Mouse (Mus musculus): ENCODE results near the gene Olfr639. TPM values are rescaled to one million over a fixed set of nuclear protein-coding genes. Genes with fewer than 3 reads are reported as not detected.

Gene Olfr639
- not detected in 2 replicates for polyA plus RNA-seq (2015; fragmentation: Nextera tagmentation; extraction: Ambion mirVana)

- Histone ChIP-seq H3K27me3 (ENCODE audit: control insufficient read depth, insufficient read depth, low read length) (no peaks in the 10 kb centered on the region), H3K4me2 (ENCODE audit: low read depth, low read length) (no peak within 1 kb of the TSS), H3K4me3 (replicated peaks; ENCODE audit: low read length) (no peak within 1 kb of the TSS), H3K4me1 (ENCODE audit: control insufficient read depth, insufficient read depth, low read length) (no peaks in the 10 kb centered on the region), H3K27ac (ENCODE audit: low read length) (no peak within 1 kb of the TSS), H3K9ac (ENCODE audit: low read length) (no peak within 1 kb of the TSS), H3K36me3 (ENCODE audit: control insufficient read depth, insufficient read depth, low read length) (no peaks in the 10 kb centered on the region), H3K9me3 (replicated peaks; ENCODE audit: control insufficient read depth, low read length) (no peaks in the 10 kb centered on the region)
- ATAC-seq (ENCODE audit: insufficient read depth, low FRiP score), result no peak
Measured at GRCm38 (mm10) chr7:104017203-104017602, at the start of gene Olfr639. Gene Olfr639 (minus strand): TSS chr7:104017303.

- Histone ChIP-seq H3K36me3 (ENCODE audit: control insufficient read depth, insufficient read depth, low read length) (no peaks in the 10 kb centered on the region), H3K27me3 (ENCODE audit: control insufficient read depth, insufficient read depth, low read length) (no peaks in the 10 kb centered on the region), H3K4me3 (replicated peaks; ENCODE audit: low read length) (no peak within 1 kb of the TSS), H3K9me3 (replicated peaks; ENCODE audit: control insufficient read depth, low read length) (no peaks in the 10 kb centered on the region), H3K9ac (ENCODE audit: low read length) (no peak within 1 kb of the TSS), H3K4me2 (ENCODE audit: low read depth, low read length) (no peak within 1 kb of the TSS), H3K27ac (ENCODE audit: low read length) (no peak within 1 kb of the TSS), H3K4me1 (ENCODE audit: control insufficient read depth, insufficient read depth, low read length) (no peaks in the 10 kb centered on the region)
- ATAC-seq (ENCODE audit: insufficient read depth, low FRiP score), result no peak
- WGBS, result 46% methylated on average over 2 of the region's 2 CpGs
Measured at GRCm38 (mm10) chr7:104061345-104061744, 44.2 kb upstream of the Olfr639 start, which contains the start of gene 4930516K23Rik. Gene 4930516K23Rik (minus strand): TSS chr7:104061445.

- no peak overlapping the region for H3K27ac ChIP-seq (ENCODE audit: low read length)
- no peak overlapping the region for H3K4me3 ChIP-seq (replicated peaks; ENCODE audit: low read length)
- H3K27me3 ChIP-seq (ENCODE audit: control insufficient read depth, insufficient read depth, low read length), result no peaks in the 10 kb centered on the region
- H3K9me3 ChIP-seq (replicated peaks; ENCODE audit: control insufficient read depth, low read length), result no peaks in the 10 kb centered on the region
- H3K36me3 ChIP-seq (ENCODE audit: control insufficient read depth, insufficient read depth, low read length), result no peaks in the 10 kb centered on the region
- H3K4me2 ChIP-seq (ENCODE audit: low read depth, low read length), result no peak overlapping the region
- no peak for ATAC-seq (ENCODE audit: insufficient read depth, low FRiP score)
- WGBS, result 76% methylated on average over 1 of the region's 1 CpGs
- H3K9ac ChIP-seq (ENCODE audit: low read length), result no peak overlapping the region
- no peaks in the 10 kb centered on the region for H3K4me1 ChIP-seq (ENCODE audit: control insufficient read depth, insufficient read depth, low read length)
Measured at GRCm38 (mm10) chr7:104059215-104059614, 42.1 kb upstream of the Olfr639 start.

GRCm38 (mm10) chr7:104052566-104052965, 35.5 kb upstream of the Olfr639 start, which contains the start of gene Olfr642:
Gene Olfr642 (minus strand): TSS chr7:104052666.
- 65% methylated on average over 1 of the region's 1 CpGs for WGBS

GRCm38 (mm10) chr7:104050745-104051144, 33.6 kb upstream of the Olfr639 start:
- H3K36me3 ChIP-seq (ENCODE audit: control insufficient read depth, insufficient read depth, low read length), result no peaks in the 10 kb centered on the region
- no peak overlapping the region for H3K9ac ChIP-seq (ENCODE audit: low read length)
- H3K4me2 ChIP-seq (ENCODE audit: low read depth, low read length), result no peak overlapping the region
- no peaks in the 10 kb centered on the region for H3K9me3 ChIP-seq (replicated peaks; ENCODE audit: control insufficient read depth, low read length)
- no peaks in the 10 kb centered on the region for H3K4me1 ChIP-seq (ENCODE audit: control insufficient read depth, insufficient read depth, low read length)
- WGBS, result 86% methylated on average over 4 of the region's 4 CpGs
- no peaks in the 10 kb centered on the region for H3K27me3 ChIP-seq (ENCODE audit: control insufficient read depth, insufficient read depth, low read length)
- H3K4me3 ChIP-seq (replicated peaks; ENCODE audit: low read length), result no peak overlapping the region
- no peak overlapping the region for H3K27ac ChIP-seq (ENCODE audit: low read length)
- no peak for ATAC-seq (ENCODE audit: insufficient read depth, low FRiP score)

More at GRCm38 (mm10) chr7:104052566-104052965, 35.5 kb upstream of the Olfr639 start, which contains the start of gene Olfr642:
- Histone ChIP-seq H3K9me3 (replicated peaks; ENCODE audit: control insufficient read depth, low read length) (no peaks in the 10 kb centered on the region), H3K9ac (ENCODE audit: low read length) (no peak within 1 kb of the TSS), H3K36me3 (ENCODE audit: control insufficient read depth, insufficient read depth, low read length) (no peaks in the 10 kb centered on the region), H3K4me2 (ENCODE audit: low read depth, low read length) (no peak within 1 kb of the TSS), H3K4me3 (replicated peaks; ENCODE audit: low read length) (no peak within 1 kb of the TSS), H3K27me3 (ENCODE audit: control insufficient read depth, insufficient read depth, low read length) (no peaks in the 10 kb centered on the region), H3K27ac (ENCODE audit: low read length) (no peak within 1 kb of the TSS), H3K4me1 (ENCODE audit: control insufficient read depth, insufficient read depth, low read length) (no peaks in the 10 kb centered on the region)
- ATAC-seq (ENCODE audit: insufficient read depth, low FRiP score), result no peak

DNA sequence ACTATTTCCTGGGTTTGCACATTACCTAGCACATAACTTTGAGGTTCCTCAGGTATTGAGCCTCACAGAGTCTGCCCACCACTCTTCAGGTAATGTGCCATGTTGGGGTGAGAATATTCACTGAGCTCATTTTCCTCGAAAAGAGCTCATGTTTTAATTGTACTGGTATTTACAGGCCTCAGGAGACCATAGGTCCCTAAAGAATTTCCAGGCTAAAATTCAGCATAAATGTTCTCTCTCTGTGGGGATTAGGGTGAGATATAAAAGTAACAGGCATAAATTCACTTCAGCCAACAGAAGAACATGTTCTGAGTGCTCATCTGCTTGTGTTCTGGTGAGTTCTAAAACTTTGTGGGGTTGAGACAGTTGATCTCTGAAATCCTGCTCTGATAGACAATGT, 18.0 kb upstream of the Olfr639 start, which contains the start of gene Olfr641:
Gene Olfr641, plus strand, starts transcription at position 301 of the 400 bp plus-strand sequence.
- no peak within 1 kb of the TSS for H3K9ac ChIP-seq (ENCODE audit: low read length)
- no peaks in the 10 kb centered on the region for H3K4me1 ChIP-seq (ENCODE audit: control insufficient read depth, insufficient read depth, low read length)
- H3K4me2 ChIP-seq (ENCODE audit: low read depth, low read length), result no peak within 1 kb of the TSS
- no peaks in the 10 kb centered on the region for H3K9me3 ChIP-seq (replicated peaks; ENCODE audit: control insufficient read depth, low read length)
- H3K27ac ChIP-seq (ENCODE audit: low read length), result no peak within 1 kb of the TSS
- ATAC-seq (ENCODE audit: insufficient read depth, low FRiP score), result no peak
- H3K4me3 ChIP-seq (replicated peaks; ENCODE audit: low read length), result no peak within 1 kb of the TSS
- no peaks in the 10 kb centered on the region for H3K27me3 ChIP-seq (ENCODE audit: control insufficient read depth, insufficient read depth, low read length)
- no peaks in the 10 kb centered on the region for H3K36me3 ChIP-seq (ENCODE audit: control insufficient read depth, insufficient read depth, low read length)
- WGBS, result 67% methylated on average over 1 of the region's 1 CpGs

- Histone ChIP-seq H3K4me2 (ENCODE audit: low read depth, low read length) (no peak overlapping the region), H3K9ac (ENCODE audit: low read length) (no peak overlapping the region), H3K27ac (ENCODE audit: low read length) (no peak overlapping the region), H3K9me3 (replicated peaks; ENCODE audit: control insufficient read depth, low read length) (no peaks in the 10 kb centered on the region), H3K36me3 (ENCODE audit: control insufficient read depth, insufficient read depth, low read length) (no peaks in the 10 kb centered on the region), H3K4me3 (replicated peaks; ENCODE audit: low read length) (no peak overlapping the region), H3K27me3 (ENCODE audit: control insufficient read depth, insufficient read depth, low read length) (no peaks in the 10 kb centered on the region), H3K4me1 (ENCODE audit: control insufficient read depth, insufficient read depth, low read length) (no peaks in the 10 kb centered on the region)
- WGBS, result 77% methylated on average over 3 of the region's 3 CpGs
- no peak for ATAC-seq (ENCODE audit: insufficient read depth, low FRiP score)
Measured at GRCm38 (mm10) chr7:104026978-104027377, 9.9 kb upstream of the Olfr639 start.

GRCm38 (mm10) chr7:104025473-104025872, 8.4 kb upstream of the Olfr639 start, which contains the start of gene Olfr640:
Gene Olfr640 (minus strand): TSS chr7:104025573.
- ATAC-seq (ENCODE audit: insufficient read depth, low FRiP score), result no peak
- WGBS, result 75% methylated on average over 6 of the region's 6 CpGs
- no peak within 1 kb of the TSS for H3K4me2 ChIP-seq (ENCODE audit: low read depth, low read length)

GRCm38 (mm10) chr7:104021651-104022050, 4.5 kb upstream of the Olfr639 start:
- no peaks in the 10 kb centered on the region for H3K9me3 ChIP-seq (replicated peaks; ENCODE audit: control insufficient read depth, low read length)
- H3K36me3 ChIP-seq (ENCODE audit: control insufficient read depth, insufficient read depth, low read length), result no peaks in the 10 kb centered on the region
- H3K4me1 ChIP-seq (ENCODE audit: control insufficient read depth, insufficient read depth, low read length), result no peaks in the 10 kb centered on the region
- no peak overlapping the region for H3K9ac ChIP-seq (ENCODE audit: low read length)
- no peak for ATAC-seq (ENCODE audit: insufficient read depth, low FRiP score)
- H3K4me3 ChIP-seq (replicated peaks; ENCODE audit: low read length), result no peak overlapping the region
- H3K27me3 ChIP-seq (ENCODE audit: control insufficient read depth, insufficient read depth, low read length), result no peaks in the 10 kb centered on the region
- 88% methylated on average over 6 of the region's 6 CpGs for WGBS
- H3K27ac ChIP-seq (ENCODE audit: low read length), result no peak overlapping the region
- no peak overlapping the region for H3K4me2 ChIP-seq (ENCODE audit: low read depth, low read length)

More at GRCm38 (mm10) chr7:104025473-104025872, 8.4 kb upstream of the Olfr639 start, which contains the start of gene Olfr640:
- no peak within 1 kb of the TSS for H3K9ac ChIP-seq (ENCODE audit: low read length)
- no peaks in the 10 kb centered on the region for H3K9me3 ChIP-seq (replicated peaks; ENCODE audit: control insufficient read depth, low read length)
- no peak within 1 kb of the TSS for H3K4me3 ChIP-seq (replicated peaks; ENCODE audit: low read length)
- no peaks in the 10 kb centered on the region for H3K36me3 ChIP-seq (ENCODE audit: control insufficient read depth, insufficient read depth, low read length)
- no peak within 1 kb of the TSS for H3K27ac ChIP-seq (ENCODE audit: low read length)
- H3K4me1 ChIP-seq (ENCODE audit: control insufficient read depth, insufficient read depth, low read length), result no peaks in the 10 kb centered on the region
- H3K27me3 ChIP-seq (ENCODE audit: control insufficient read depth, insufficient read depth, low read length), result no peaks in the 10 kb centered on the region
